Mouse (Mus musculus): ENCODE measurements at regions not wholly inside any gene's neighbourhood (a gene's known extent, or its start where the extent isn't known, plus 50 kb on each side); places are given as distances from the start of the nearest gene placed in this dataset.

DNA sequence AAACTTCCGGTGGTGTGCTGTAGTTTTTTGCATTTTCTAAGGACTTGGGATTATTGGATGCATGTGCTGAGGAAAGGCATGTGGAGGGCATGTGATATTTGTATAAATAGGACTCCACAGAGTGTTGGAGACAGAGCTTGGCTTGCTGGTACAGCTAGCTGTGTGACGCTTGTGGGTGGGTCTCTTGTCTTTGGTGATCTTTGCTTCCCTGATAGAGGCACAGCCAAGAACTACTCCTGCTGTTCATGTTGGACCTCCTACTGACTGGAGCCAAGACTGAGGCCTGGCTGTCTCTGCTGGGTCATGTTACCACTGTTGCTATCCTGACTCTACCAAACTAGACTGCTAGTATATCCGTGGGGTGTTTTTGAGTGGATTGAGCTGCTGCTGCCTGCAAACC is 103.1 kb upstream of the Syndig1 start:
- DNase-seq (ENCODE audit: low read depth) = no peak
- TF ChIP-seq POLR2A (IDR thresholded peaks at IDR 0.05; ENCODE audit: borderline replicate concordance, extremely low read depth, insufficient read depth, insufficient read length, poor library complexity, severe bottlenecking) = no peak
- no peak for TF ChIP-seq CTCF (IDR thresholded peaks at IDR 0.05; ENCODE audit: borderline replicate concordance, extremely low read depth, insufficient read depth, insufficient read length)

DNA sequence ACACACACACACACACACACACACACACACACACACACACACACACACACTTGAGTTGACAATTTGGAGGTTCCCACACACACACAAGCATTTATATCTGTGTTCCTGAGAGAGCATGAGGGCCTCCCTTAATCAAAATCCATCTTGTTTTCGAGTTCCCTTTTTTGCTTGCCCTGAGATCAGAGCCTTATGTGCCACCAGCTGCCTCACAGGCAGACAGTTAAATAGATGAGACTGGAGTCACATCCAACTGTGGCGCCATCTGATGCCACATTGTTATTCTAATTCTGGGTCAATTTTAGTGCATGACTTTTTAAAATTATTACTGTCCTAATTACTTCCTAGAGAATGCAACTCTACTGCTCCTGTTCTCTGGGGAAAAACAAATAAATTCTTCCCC is 91.2 kb upstream of the Syndig1 start:
- peak; percentile 53 for DNase-seq (ENCODE audit: low read depth)
- TF ChIP-seq CTCF (IDR thresholded peaks at IDR 0.05; ENCODE audit: borderline replicate concordance, extremely low read depth, insufficient read depth, insufficient read length) = no peak
- no peak for TF ChIP-seq POLR2A (IDR thresholded peaks at IDR 0.05; ENCODE audit: borderline replicate concordance, extremely low read depth, insufficient read depth, insufficient read length, poor library complexity, severe bottlenecking)

DNA sequence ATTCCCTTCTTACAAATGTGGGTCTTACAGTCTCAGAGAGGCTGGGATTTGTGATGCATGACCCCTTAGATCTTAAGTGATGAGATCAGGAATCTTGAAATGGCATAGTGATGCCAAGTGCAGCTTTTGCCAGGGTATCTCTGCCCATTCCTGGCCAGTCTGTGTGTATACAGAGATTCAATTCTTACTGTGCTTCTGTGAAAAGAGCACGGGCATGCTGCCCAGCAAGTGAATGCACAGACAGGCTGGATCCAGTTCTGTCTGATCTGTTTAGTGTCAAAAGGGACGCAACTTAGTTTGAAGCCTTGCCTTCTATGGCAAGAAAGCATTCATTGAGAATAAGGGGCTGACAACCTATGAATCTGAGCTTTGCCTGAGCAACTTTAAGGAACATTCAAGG is 89.1 kb upstream of the Syndig1 start:
- DNase-seq (ENCODE audit: low read depth) = peak; percentile 86

DNA sequence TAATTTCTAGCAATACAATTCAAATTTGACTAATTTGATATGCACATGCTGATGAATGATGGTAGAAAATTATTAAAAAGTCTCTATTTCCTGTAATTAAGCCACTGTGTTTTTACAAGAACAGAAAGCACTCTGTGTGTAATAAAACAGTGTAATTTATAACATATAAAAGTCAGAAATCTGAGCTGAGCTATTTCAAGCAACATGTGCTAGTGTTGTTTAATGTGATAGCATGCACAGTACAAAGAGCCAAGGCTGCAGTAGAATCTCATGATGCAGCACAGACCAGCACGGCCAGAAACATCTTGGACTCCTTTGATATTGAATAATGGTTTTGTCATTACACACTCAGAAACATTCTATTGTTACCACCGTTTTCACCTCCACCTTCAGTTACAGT is 86.3 kb upstream of the Syndig1 start:
- TF ChIP-seq POLR2A (IDR thresholded peaks at IDR 0.05; ENCODE audit: borderline replicate concordance, extremely low read depth, insufficient read depth, insufficient read length, poor library complexity, severe bottlenecking) (no peak), CTCF (IDR thresholded peaks at IDR 0.05; ENCODE audit: borderline replicate concordance, extremely low read depth, insufficient read depth, insufficient read length) (no peak)

More for the DNA sequence above, 89.1 kb upstream of the Syndig1 start:
- TF ChIP-seq POLR2A (IDR thresholded peaks at IDR 0.05; ENCODE audit: borderline replicate concordance, extremely low read depth, insufficient read depth, insufficient read length, poor library complexity, severe bottlenecking) (no peak), CTCF (IDR thresholded peaks at IDR 0.05; ENCODE audit: borderline replicate concordance, extremely low read depth, insufficient read depth, insufficient read length) (no peak)

DNA sequence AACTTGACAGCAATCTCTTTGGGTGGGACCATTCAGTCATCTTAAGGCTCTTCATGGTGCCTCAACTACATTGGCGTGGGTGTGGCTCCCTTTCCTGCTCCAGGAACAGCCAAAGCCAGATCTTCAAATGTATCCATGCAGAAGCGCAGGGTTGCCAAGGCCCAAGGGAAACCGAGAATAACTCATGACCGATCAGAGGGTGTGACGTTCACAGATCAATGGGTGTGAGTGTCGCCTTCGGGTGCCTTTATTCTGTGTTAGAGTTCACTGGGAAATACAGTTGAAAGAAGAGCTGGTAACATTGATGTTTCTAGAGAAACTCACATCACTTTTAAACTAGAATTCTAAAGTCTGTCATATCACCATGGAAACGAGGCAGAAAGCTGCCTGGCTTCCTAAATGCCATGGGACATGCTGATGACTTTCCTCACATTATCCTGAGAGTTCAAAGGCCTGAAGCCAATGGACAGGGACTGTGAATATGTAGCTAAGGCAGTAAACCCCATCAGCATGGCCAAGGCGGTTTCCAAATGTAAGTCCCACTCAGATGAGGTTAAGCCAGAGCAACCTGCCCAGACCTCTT is 80.7 kb upstream of the Syndig1 start:
- DNase-seq (ENCODE audit: low read depth) = peak; percentile 7

More for the DNA sequence above, 86.3 kb upstream of the Syndig1 start:
- DNase-seq (ENCODE audit: low read depth) = no peak

DNA sequence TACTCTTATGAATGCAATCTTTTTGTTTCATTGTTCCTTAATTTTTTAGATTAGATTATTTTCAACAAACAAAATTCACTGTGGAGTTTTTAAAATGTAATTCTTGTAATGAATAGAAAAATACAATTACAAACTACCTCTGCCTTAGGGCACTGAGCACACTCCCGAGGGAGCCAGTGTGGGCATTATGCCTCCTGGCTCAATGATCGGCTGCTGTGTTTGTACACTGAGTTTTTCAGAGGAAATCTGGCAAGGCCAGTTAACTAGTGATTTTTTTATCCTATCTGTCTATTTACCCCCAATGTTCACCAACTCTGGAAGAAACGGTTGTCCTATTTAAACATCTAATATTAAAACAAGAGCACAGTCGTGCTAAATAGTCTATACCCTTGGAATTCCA is 69.9 kb upstream of the Syndig1 start:
- DNase-seq (ENCODE audit: low read depth) = no peak
- no peak for TF ChIP-seq CTCF (IDR thresholded peaks at IDR 0.05; ENCODE audit: borderline replicate concordance, extremely low read depth, insufficient read depth, insufficient read length)
- TF ChIP-seq POLR2A (IDR thresholded peaks at IDR 0.05; ENCODE audit: borderline replicate concordance, extremely low read depth, insufficient read depth, insufficient read length, poor library complexity, severe bottlenecking) = no peak

More for the DNA sequence above, 80.7 kb upstream of the Syndig1 start:
- TF ChIP-seq CTCF (IDR thresholded peaks at IDR 0.05; ENCODE audit: borderline replicate concordance, extremely low read depth, insufficient read depth, insufficient read length) (no peak), POLR2A (IDR thresholded peaks at IDR 0.05; ENCODE audit: borderline replicate concordance, extremely low read depth, insufficient read depth, insufficient read length, poor library complexity, severe bottlenecking) (no peak)

DNA sequence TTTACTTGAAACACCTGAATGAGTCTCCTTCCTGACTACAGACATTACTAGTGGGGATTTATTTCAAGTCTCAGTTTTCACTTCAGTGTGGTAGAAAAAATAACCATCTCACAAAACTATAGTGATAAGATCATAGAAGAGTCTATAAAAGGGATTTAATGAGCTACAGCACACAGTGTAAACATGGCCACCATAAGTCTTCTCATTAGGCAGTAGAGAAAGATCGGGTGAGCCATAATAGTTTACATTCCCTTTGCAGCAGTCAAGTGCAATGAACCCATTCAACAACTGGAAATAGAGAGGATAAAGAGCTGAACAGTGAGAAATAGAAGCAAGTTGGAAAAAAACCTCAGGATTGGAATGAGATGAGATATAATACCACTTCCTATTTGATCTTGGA is 65.1 kb upstream of the Syndig1 start:
- no peak for DNase-seq (ENCODE audit: low read depth)
- TF ChIP-seq CTCF (IDR thresholded peaks at IDR 0.05; ENCODE audit: borderline replicate concordance, extremely low read depth, insufficient read depth, insufficient read length) = no peak
- TF ChIP-seq POLR2A (IDR thresholded peaks at IDR 0.05; ENCODE audit: borderline replicate concordance, extremely low read depth, insufficient read depth, insufficient read length, poor library complexity, severe bottlenecking) = no peak

DNA sequence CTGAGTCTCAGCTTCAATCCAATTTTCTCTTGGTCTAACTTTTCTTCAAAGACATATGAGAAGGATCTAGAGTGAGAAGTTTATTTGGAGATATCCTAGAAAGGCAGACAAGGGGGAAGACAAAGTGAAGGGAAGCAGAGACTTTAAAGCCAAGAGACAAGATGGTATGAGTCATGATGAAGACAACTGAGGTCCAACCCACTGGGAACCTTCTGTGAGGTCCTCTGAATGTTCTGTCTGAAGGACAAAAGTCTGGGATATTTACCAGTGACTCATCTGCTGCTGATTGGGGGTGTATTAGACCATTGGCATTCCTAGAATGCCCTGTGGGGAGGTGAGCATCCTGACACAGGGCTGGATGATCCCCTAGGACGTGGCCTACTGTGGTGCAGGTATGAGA is 61.0 kb upstream of the Syndig1 start:
- no peak for TF ChIP-seq CTCF (IDR thresholded peaks at IDR 0.05; ENCODE audit: borderline replicate concordance, extremely low read depth, insufficient read depth, insufficient read length)
- no peak for TF ChIP-seq POLR2A (IDR thresholded peaks at IDR 0.05; ENCODE audit: borderline replicate concordance, extremely low read depth, insufficient read depth, insufficient read length, poor library complexity, severe bottlenecking)
- DNase-seq (ENCODE audit: low read depth) = no peak

DNA sequence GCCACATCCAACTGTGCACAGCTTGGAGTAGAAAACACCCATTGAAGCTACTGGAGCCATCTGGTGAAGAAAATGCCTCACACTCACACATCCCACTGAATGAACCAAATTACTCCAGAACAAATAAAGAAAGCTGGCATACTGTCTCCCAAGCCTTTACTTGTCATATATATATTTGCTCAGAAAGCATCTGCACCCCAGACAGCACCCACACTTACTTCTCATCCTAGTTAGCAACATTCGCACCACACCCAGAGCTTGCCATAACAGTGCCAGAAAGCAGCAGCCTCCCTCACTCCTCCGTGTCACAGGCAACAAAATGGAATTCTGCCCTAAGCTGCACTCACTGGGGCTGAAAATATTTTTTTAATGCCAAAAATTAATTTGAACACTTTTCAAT is 60.5 kb upstream of the Syndig1 start:
- DNase-seq (ENCODE audit: low read depth) = peak; percentile 59
- TF ChIP-seq POLR2A (IDR thresholded peaks at IDR 0.05; ENCODE audit: borderline replicate concordance, extremely low read depth, insufficient read depth, insufficient read length, poor library complexity, severe bottlenecking) (no peak), CTCF (IDR thresholded peaks at IDR 0.05; ENCODE audit: borderline replicate concordance, extremely low read depth, insufficient read depth, insufficient read length) (no peak)

DNA sequence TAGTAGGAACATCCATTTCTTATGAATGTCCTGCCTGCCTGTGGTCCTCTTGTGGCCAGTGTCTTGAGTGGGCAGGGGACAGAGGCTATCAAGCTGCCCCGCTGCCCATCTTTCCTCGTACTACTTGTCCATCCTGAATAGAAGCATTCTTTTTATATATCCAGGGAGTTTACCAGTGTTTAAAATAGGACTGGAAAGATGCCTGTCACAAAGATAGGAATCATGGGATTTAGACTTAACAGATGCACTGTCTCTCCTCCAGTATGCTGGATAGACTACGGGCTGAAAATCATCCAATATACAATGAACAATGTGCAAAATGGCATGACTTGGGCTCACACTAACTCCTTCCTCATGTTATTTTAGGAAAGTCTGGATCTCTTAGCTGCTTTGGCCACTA is 51.7 kb upstream of the Syndig1 start:
- DNase-seq (ENCODE audit: low read depth) = no peak
- TF ChIP-seq CTCF (IDR thresholded peaks at IDR 0.05; ENCODE audit: borderline replicate concordance, extremely low read depth, insufficient read depth, insufficient read length) (no peak), POLR2A (IDR thresholded peaks at IDR 0.05; ENCODE audit: borderline replicate concordance, extremely low read depth, insufficient read depth, insufficient read length, poor library complexity, severe bottlenecking) (no peak)
